Mouse (Mus musculus) MEL (cell line): ENCODE results near the gene 4930524B15Rik. TPM values are rescaled to one million over a fixed set of nuclear protein-coding genes. Genes with fewer than 3 reads are reported as not detected.

Experiments
- DNase-seq: peaks from one replicate; pipeline ENCODE4 v3.0.0; 2011; ENCODE audit warnings: low read depth, low spot score
- H3K27ac ChIP-seq: 2 replicates; pipeline ENCODE4 v1.5.1; 2012; ENCODE audit warnings: low read depth, mild to moderate bottlenecking, control low read depth, low read length, moderate library complexity; ENCODE audit not compliant: control insufficient read depth
- H3K27me3 ChIP-seq, 2 experiments: fragments of 150-350 bp in 1 of 2; sonication (generic) in 1 of 2; 2 replicates each; pipeline ENCODE4 v1.6.1; 2012; ENCODE audit warnings: low read length in 2 of 2, mild to moderate bottlenecking in 2 of 2, improper control_type of control experiment in 1 of 2, moderate library complexity in 1 of 2; ENCODE audit not compliant: insufficient read depth in 2 of 2, control insufficient read depth in 1 of 2
- H3K36me3 ChIP-seq, 2 experiments: 2 replicates each; pipeline ENCODE4 v1.6.1; 2012 to 2014; ENCODE audit warnings: low read length in 2 of 2, improper control_type of control experiment in 1 of 2, inconsistent platforms in 1 of 2, mild to moderate bottlenecking in 1 of 2; ENCODE audit not compliant: insufficient read depth in 2 of 2, control insufficient read depth in 1 of 2
- H3K4me1 ChIP-seq, 2 experiments: fragments of 150-350 bp in 1 of 2; sonication (generic) in 1 of 2; 2 replicates each; pipeline ENCODE4 v1.6.1; 2012; ENCODE audit warnings: low read length in 2 of 2, improper control_type of control experiment in 1 of 2, mild to moderate bottlenecking in 1 of 2; ENCODE audit not compliant: insufficient read depth in 2 of 2, control insufficient read depth in 1 of 2
- H3K4me3 ChIP-seq, 2 experiments: fragments of 150-350 bp in 1 of 2; sonication (generic) in 1 of 2; 2 replicates each; pipeline ENCODE4 v1.5.1; 2012; ENCODE audit warnings: low read depth in 2 of 2, low read length in 2 of 2, mild to moderate bottlenecking in 2 of 2, moderate library complexity in 2 of 2, control low read depth in 1 of 2, improper control_type of control experiment in 1 of 2; ENCODE audit not compliant: control insufficient read depth in 1 of 2, insufficient read depth in 1 of 2
- H3K79me2 ChIP-seq: 2 replicates; pipeline ENCODE4 v1.6.1; 2012; ENCODE audit warnings: mild to moderate bottlenecking, low read length, moderate library complexity; ENCODE audit not compliant: control insufficient read depth, poor library complexity, insufficient read depth
- H3K9ac ChIP-seq: 2 replicates; pipeline ENCODE4 v1.6.1; 2012; ENCODE audit warnings: low read depth, mild to moderate bottlenecking, control low read depth, low read length, moderate library complexity; ENCODE audit not compliant: control insufficient read depth, poor library complexity, severe bottlenecking
- H3K9me3 ChIP-seq: fragments of 150-350 bp; sonication (generic); replicated peaks from 2 replicates; pipeline ENCODE4 v1.6.1; 2012; ENCODE audit warnings: mild to moderate bottlenecking, low read length, improper control_type of control experiment, moderate library complexity; ENCODE audit not compliant: insufficient read depth
- CHD1 ChIP-seq: IDR thresholded peaks from 2 replicates; pipeline ENCODE4 v1.6.1; 2012; ENCODE audit warnings: low read depth, mild to moderate bottlenecking, inconsistent platforms, low read length, improper control_type of control experiment
- CHD2 ChIP-seq: IDR thresholded peaks from 2 replicates; pipeline ENCODE4 v1.6.1; 2011; ENCODE audit warnings: low read length, improper control_type of control experiment
- CTCF ChIP-seq, 3 experiments: IDR thresholded peaks in 2 of 3; conservative IDR thresholded peaks in 1 of 3; 2 replicates each; pipeline ENCODE4 v1.5.1; 2011 to 2012; ENCODE audit warnings: low read length in 3 of 3, low read depth in 2 of 3, mild to moderate bottlenecking in 2 of 3, improper control_type of control experiment in 1 of 3, inconsistent platforms in 1 of 3, mixed read lengths in 1 of 3, moderate library complexity in 1 of 3; ENCODE audit not compliant: control insufficient read depth in 1 of 3, insufficient read depth in 1 of 3, poor library complexity in 1 of 3, severe bottlenecking in 1 of 3
- ELF1 ChIP-seq: IDR thresholded peaks from 2 replicates; pipeline ENCODE4 v1.6.1; 2014; ENCODE audit warnings: low read depth, mild to moderate bottlenecking, inconsistent platforms, low read length, improper control_type of control experiment, moderate library complexity
- EP300 ChIP-seq, 2 experiments: IDR thresholded peaks; 2 replicates each; pipeline ENCODE4 v1.6.1; 2011; ENCODE audit warnings: improper control_type of control experiment in 2 of 2, low read length in 2 of 2, low read depth in 1 of 2, mild to moderate bottlenecking in 1 of 2
- HCFC1 ChIP-seq: IDR thresholded peaks from 2 replicates; pipeline ENCODE4 v1.6.1; 2012; ENCODE audit warnings: low read depth, mild to moderate bottlenecking, inconsistent platforms, low read length, improper control_type of control experiment, moderate library complexity
- JUND ChIP-seq: IDR thresholded peaks from 2 replicates; pipeline ENCODE4 v1.6.1; 2011; ENCODE audit warnings: low read depth, mild to moderate bottlenecking, improper control_type of control experiment, low read length
- KAT2A ChIP-seq: conservative IDR thresholded peaks from 2 replicates; pipeline ENCODE4 v1.6.1; 2012; ENCODE audit warnings: low read depth, low read length, improper control_type of control experiment, inconsistent platforms
- MAFK ChIP-seq: IDR thresholded peaks from 2 replicates; pipeline ENCODE4 v1.6.1; 2011; ENCODE audit warnings: low read depth, mild to moderate bottlenecking, low read length, improper control_type of control experiment, borderline replicate concordance
- MAZ ChIP-seq: IDR thresholded peaks from 2 replicates; pipeline ENCODE4 v1.6.1; 2012; ENCODE audit warnings: low read depth, mild to moderate bottlenecking, inconsistent platforms, low read length, improper control_type of control experiment
- MEF2A ChIP-seq: IDR thresholded peaks from 2 replicates; pipeline ENCODE4 v1.6.1; 2014; ENCODE audit warnings: low read depth, mild to moderate bottlenecking, inconsistent platforms, low read length, improper control_type of control experiment; ENCODE audit not compliant: poor library complexity, insufficient replicate concordance, severe bottlenecking; ENCODE audit errors: extremely low read depth
- MYB ChIP-seq: IDR thresholded peaks from 2 replicates; pipeline ENCODE4 v1.6.1; 2011; ENCODE audit warnings: mild to moderate bottlenecking, low read depth, low read length, improper control_type of control experiment
- MYC ChIP-seq: IDR thresholded peaks from 2 replicates; pipeline ENCODE4 v1.6.1; 2011; ENCODE audit warnings: low read depth, mild to moderate bottlenecking, low read length, improper control_type of control experiment, moderate library complexity
- NELFE ChIP-seq: IDR thresholded peaks from 2 replicates; pipeline ENCODE4 v1.6.1; 2011; ENCODE audit warnings: low read depth, low read length, improper control_type of control experiment
- NRF1 ChIP-seq: IDR thresholded peaks from 2 replicates; pipeline ENCODE4 v1.6.1; 2014; ENCODE audit warnings: low read depth, mild to moderate bottlenecking, inconsistent platforms, low read length, improper control_type of control experiment, moderate library complexity; ENCODE audit not compliant: poor library complexity, insufficient read depth, severe bottlenecking
- POLR2AphosphoS2 ChIP-seq: IDR thresholded peaks from 2 replicates; pipeline ENCODE4 v1.6.1; 2011; ENCODE audit warnings: low read length, improper control_type of control experiment
- RAD21 ChIP-seq: IDR thresholded peaks from 2 replicates; pipeline ENCODE4 v1.6.1; 2011; ENCODE audit warnings: mild to moderate bottlenecking, low read depth, low read length, improper control_type of control experiment
- SIN3A ChIP-seq: IDR thresholded peaks from 2 replicates; pipeline ENCODE4 v1.6.1; 2012; ENCODE audit warnings: low read length, improper control_type of control experiment, inconsistent platforms
- UBTF ChIP-seq: IDR thresholded peaks from 2 replicates; pipeline ENCODE4 v1.6.1; 2012; ENCODE audit warnings: low read depth, mild to moderate bottlenecking, inconsistent platforms, low read length, improper control_type of control experiment, moderate library complexity, borderline replicate concordance; ENCODE audit not compliant: insufficient read depth
- ZC3H11A ChIP-seq: IDR thresholded peaks from 2 replicates; pipeline ENCODE4 v1.6.1; 2012; ENCODE audit warnings: low read depth, mild to moderate bottlenecking, inconsistent platforms, low read length, improper control_type of control experiment
- ZKSCAN1 ChIP-seq: IDR thresholded peaks from 2 replicates; pipeline ENCODE4 v1.6.1; 2012; ENCODE audit warnings: low read depth, mild to moderate bottlenecking, inconsistent platforms, low read length, improper control_type of control experiment, moderate library complexity
- polyA plus RNA-seq, 2 experiments: library from polyadenylated mRNA; stranded (reverse) in 1 of 2; unstranded in 1 of 2; fragments of >175 nt in 1 of 2; fragments of >200 nt in 1 of 2; gene quantifications; 2 replicates each; pipeline versions ENCODE4 v1.2.1 to v1.2.4; 2012; ENCODE audit warnings: low replicate concordance in 2 of 2, low read depth in 1 of 2; ENCODE audit not compliant: insufficient read length in 2 of 2, insufficient read depth in 1 of 2, missing spikeins in 1 of 2
- total RNA-seq: library from RNA; depleted of rRNA; stranded (reverse); fragments of 300-350 nt; gene quantifications from 2 replicates; pipeline ENCODE4 v1.2.3, GENCODE M21; 2012

4930524B15Rik gene
- total and polyA plus RNA-seq, 3 experiments: 0.03 TPM; not detected in 2

- Histone ChIP-seq H3K27ac (no peak overlapping the region), H3K4me3 (no peak overlapping the region), H3K36me3 (no peaks in the 10 kb centered on the region), H3K27me3 (peaks cover 13 to 14% of the 10 kb centered on the region in 2 experiments), H3K9me3 (no peaks in the 10 kb centered on the region), H3K79me2 (no peaks in the 10 kb centered on the region), H3K9ac (no peak overlapping the region), H3K4me1 (no peaks in the 10 kb centered on the region)
- TF ChIP-seq NELFE: no peak
- TF ChIP-seq MAFK: no peak
- no peak for TF ChIP-seq NRF1
- TF ChIP-seq EP300 (IDR thresholded peaks at IDR 0.05; ENCODE audit: low read depth in 1 of 2, low read length in 2 of 2): no peak
- TF ChIP-seq MEF2A: no peak
- no peak for TF ChIP-seq POLR2AphosphoS2
- no peak for TF ChIP-seq ZC3H11A
- TF ChIP-seq RAD21: no peak
- TF ChIP-seq KAT2A: no peak
- no peak for DNase-seq
Observed at GRCm38 (mm10) chr11:32013561-32013960, 48.2 kb downstream of the 4930524B15Rik start.

GRCm38 (mm10) chr11:32018201-32018600 is 52.8 kb downstream of the 4930524B15Rik start:
- TF ChIP-seq UBTF: no peak
- TF ChIP-seq NRF1: peak; percentile 29; the same call in 1 of the 2 replicates
- H3K9ac ChIP-seq: no peak overlapping the region
- no peaks in the 10 kb centered on the region for H3K36me3 ChIP-seq
- H3K27ac ChIP-seq: no peak overlapping the region
- peak; percentile 41 for DNase-seq
- H3K4me3 ChIP-seq: no peak overlapping the region
- H3K27me3 ChIP-seq: peaks cover 9 to 14% of the 10 kb centered on the region in 2 experiments
- no peaks in the 10 kb centered on the region for H3K79me2 ChIP-seq
- H3K4me1 ChIP-seq: no peaks in the 10 kb centered on the region
- no peaks in the 10 kb centered on the region for H3K9me3 ChIP-seq

- H3K4me1 ChIP-seq: no peaks in the 10 kb centered on the region
- DNase-seq: no peak
Observed at GRCm38 (mm10) chr11:32020031-32020965, 54.9 kb downstream of the 4930524B15Rik start.

More at GRCm38 (mm10) chr11:32020031-32020965, 54.9 kb downstream of the 4930524B15Rik start:
- H3K79me2 ChIP-seq: no peaks in the 10 kb centered on the region
- peaks cover 6 to 7% of the 10 kb centered on the region in 2 experiments for H3K27me3 ChIP-seq
- no peak for TF ChIP-seq ELF1
- no peak for TF ChIP-seq SIN3A
- TF ChIP-seq HCFC1: no peak
- TF ChIP-seq CTCF (IDR thresholded peaks at IDR 0.05 in 2 of 3, conservative IDR thresholded peaks at IDR 0.05 in 1 of 3; ENCODE audit: control insufficient read depth in 1 of 3, insufficient read depth in 1 of 3, low read depth in 2 of 3, low read length in 3 of 3, poor library complexity in 1 of 3, severe bottlenecking in 1 of 3): no peak
- TF ChIP-seq MYB: no peak
- TF ChIP-seq ZKSCAN1: no peak
- no peak for TF ChIP-seq CHD1
- no peak for TF ChIP-seq MYC
- no peak for TF ChIP-seq JUND
- TF ChIP-seq MAZ: no peak
- TF ChIP-seq CHD2: no peak
- TF ChIP-seq POLR2AphosphoS2: no peak
- TF ChIP-seq ZC3H11A: no peak
- no peaks in the 10 kb centered on the region for H3K36me3 ChIP-seq
- H3K4me3 ChIP-seq: no peak overlapping the region
- H3K9ac ChIP-seq: no peak overlapping the region
- no peak overlapping the region for H3K27ac ChIP-seq
- no peaks in the 10 kb centered on the region for H3K9me3 ChIP-seq
